Mouse (Mus musculus) heart, embryonic 10.5 days (tissue): ENCODE data around the gene Rrbp1. TPM values are rescaled to one million over a fixed set of nuclear protein-coding genes. Genes with fewer than 3 reads are reported as not detected.

Experiments
- polyA plus RNA-seq: library from polyadenylated mRNA; unstranded; fragments of >200 nt; fragmentation: Nextera tagmentation; extraction: Ambion mirVana; gene quantifications from 2 replicates; pipeline ENCODE4 v1.2.1, GENCODE M21; 2016

Rrbp1 gene
- polyA plus RNA-seq, 1 experiment from 2014 or later: 86.9 TPM

Other genes with a start within 250 kb of the Rrbp1 start
- gene Bfsp1, start 148.1 kb downstream of the Rrbp1 start, polyA plus RNA-seq: 2.1 and 2.2 TPM in 2 replicates
- 746 and 989 TPM in 2 replicates for gene Dstn, start 95.9 kb downstream of the Rrbp1 start, polyA plus RNA-seq
- gene Banf2, start 21.8 kb upstream of the Rrbp1 start, polyA plus RNA-seq: not detected in 2 replicates